Mouse (Mus musculus) testis, adult 2 months (tissue): ENCODE measurements around the gene Bub1b.

Experiments
- CTCF ChIP-seq: fragments of 200-500 bp; IDR thresholded peaks from 2 replicates; pipeline ENCODE4 v1.5.1; 2012; ENCODE audit warnings: low read depth, mild to moderate bottlenecking, inconsistent platforms, low read length, moderate library complexity; ENCODE audit not compliant: control insufficient read depth, insufficient read depth, insufficient replicate concordance
- POLR2A ChIP-seq: fragments of 200-500 bp; IDR thresholded peaks from 2 replicates; pipeline ENCODE4 v1.6.1; 2012; ENCODE audit warnings: low read depth, mild to moderate bottlenecking, inconsistent platforms, low read length, moderate library complexity; ENCODE audit not compliant: control insufficient read depth

DNA sequence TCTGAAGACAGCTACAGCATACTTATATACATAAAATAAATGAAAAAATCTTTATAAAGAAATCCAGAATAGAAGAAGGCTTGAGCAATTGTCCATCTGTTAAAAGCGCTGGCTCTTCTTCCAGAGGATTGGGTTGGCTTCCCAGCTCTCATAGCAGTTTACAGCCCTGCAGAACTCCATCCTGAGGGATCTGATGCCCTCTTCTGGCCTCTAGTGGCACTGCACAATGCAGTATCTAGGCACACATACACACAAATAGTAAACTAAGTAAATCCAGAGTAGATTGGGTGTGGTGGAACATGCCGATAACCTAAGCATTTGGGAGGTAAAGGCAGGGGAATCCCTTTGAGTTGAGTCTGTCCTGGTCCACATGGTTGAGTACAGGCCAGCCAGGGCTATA is 8.0 kb downstream of the Bub1b start:
- TF ChIP-seq POLR2A (no peak), CTCF (peak; percentile 25; the same call in 1 of the 2 replicates)
